In genomic region chr9:57999676-58000075, GRCm38 (mm10) we compare ENCODE assay signal across 21 mouse cellular contexts. TPM values are rescaled to one million over a fixed set of nuclear protein-coding genes. Genes with fewer than 3 reads are reported as not detected.
DNase-seq lines count a peak whose midpoint lies in the region; ATAC-seq and TF ChIP-seq lines count a peak whose summit lies in the region.
"Had no signal": no experiment of that assay in that cellular context is flagged by ENCODE, and none has a peak within 500 bp of the region (broad histone marks: within the 10 kb centered on the region; RNA-seq: fewer than 3 reads in every experiment).

No protein-coding gene starts in this region.

- no peak for TF ChIP-seq CTCF in forebrain, postnatal 0 days (IDR thresholded peaks at IDR 0.05; ENCODE audit: low read depth)
- no peak for TF ChIP-seq CTCF in lung, adult 2 months (IDR thresholded peaks at IDR 0.05; ENCODE audit: insufficient read depth, low read length)

- H3K9me3 ChIP-seq in forebrain, embryonic 14.5 days (replicated peaks; ENCODE audit: control insufficient read depth, low read length), result no peaks in the 10 kb centered on the region
- H3K9me3 ChIP-seq in forebrain, postnatal 0 days (ENCODE audit: low read length), result no peaks in the 10 kb centered on the region
- H3K9me3 ChIP-seq in limb, embryonic 15.5 days, result no peaks in the 10 kb centered on the region
- H3K9me3 ChIP-seq in limb, embryonic 10.5 days (replicated peaks), result no peaks in the 10 kb centered on the region
- H3K9me3 ChIP-seq: embryonic facial prominence, embryonic 13.5 days; forebrain, embryonic 12.5 days; hindbrain, embryonic 15.5 days; midbrain, embryonic 13.5 days had no signal

- H3K27me3 ChIP-seq in forebrain, embryonic 14.5 days (replicated peaks; ENCODE audit: control insufficient read depth, insufficient read depth, low read length), result peaks cover 3% of the 10 kb centered on the region; the same call in 1 of the 2 replicates
- H3K27me3 ChIP-seq in forebrain, postnatal 0 days (ENCODE audit: insufficient read depth, low read length), result no peaks in the 10 kb centered on the region
- peaks cover 30% of the 10 kb centered on the region for H3K27me3 ChIP-seq in limb, embryonic 15.5 days
- H3K27me3 ChIP-seq in limb, embryonic 10.5 days (ENCODE audit: low read depth, poor library complexity, severe bottlenecking), result peaks cover 53% of the 10 kb centered on the region

- DNase-seq in adrenal gland, adult 2 months, result peak; percentile 77
- DNase-seq in adrenal gland, adult 8-10 months, result no peak
- no peak for DNase-seq in forebrain, embryonic 14.5 days (ENCODE audit: low spot score)
- no peak for DNase-seq in forebrain, postnatal 0 days
- DNase-seq in limb, embryonic 10.5 days (ENCODE audit: low spot score), result no peak
- no peak for DNase-seq in lung, adult 2 months
- DNase-seq: embryo, embryonic 11 days; gastrocnemius, adult 2 months; layer of hippocampus, adult 9-11 months; liver, postnatal 0 days; lung, postnatal 10 days had no signal

- no peaks in the 10 kb centered on the region for H3K36me3 ChIP-seq in forebrain, embryonic 14.5 days (ENCODE audit: control insufficient read depth, insufficient read depth, low read length)
- H3K36me3 ChIP-seq in forebrain, postnatal 0 days (ENCODE audit: insufficient read depth), result no peaks in the 10 kb centered on the region
- H3K36me3 ChIP-seq in limb, embryonic 15.5 days, result no peaks in the 10 kb centered on the region
- H3K36me3 ChIP-seq in limb, embryonic 10.5 days, result no peaks in the 10 kb centered on the region
- H3K36me3 ChIP-seq: embryonic facial prominence, embryonic 13.5 days; forebrain, embryonic 12.5 days; hindbrain, embryonic 15.5 days; midbrain, embryonic 13.5 days had no signal

- peak overlapping the region; percentile 17; the same call in 1 of the 2 replicates for H3K9ac ChIP-seq in forebrain, embryonic 14.5 days (ENCODE audit: low read length)
- H3K9ac ChIP-seq in forebrain, postnatal 0 days, result no peak overlapping the region
- no peak overlapping the region for H3K9ac ChIP-seq in limb, embryonic 15.5 days
- H3K9ac ChIP-seq: embryonic facial prominence, embryonic 13.5 days; forebrain, embryonic 12.5 days; hindbrain, embryonic 15.5 days; liver, postnatal 0 days; midbrain, embryonic 13.5 days had no signal

- no peak for TF ChIP-seq POLR2A in lung, adult 2 months (IDR thresholded peaks at IDR 0.05; ENCODE audit: borderline replicate concordance, extremely low read depth, low read depth, low read length)

- no peak for ATAC-seq in forebrain, embryonic 14.5 days
- ATAC-seq in forebrain, postnatal 0 days, result no peak
- ATAC-seq in limb, embryonic 15.5 days (ENCODE audit: insufficient number of reproducible peaks, low FRiP score, low TSS enrichment, low read depth), result 0 out of 2 replicates have a peak, but pooled peaks have one; percentile 31
- no peak for ATAC-seq in activated CD4-positive, CD25-positive, alpha-beta regulatory T cell, adult 4 months
- ATAC-seq: intestine, embryonic 16.5 days; liver, postnatal 0 days; midbrain, embryonic 13.5 days had no signal

- H3K27ac ChIP-seq in forebrain, embryonic 14.5 days (ENCODE audit: low read depth, low read length), result no peak overlapping the region
- H3K27ac ChIP-seq in forebrain, postnatal 0 days (ENCODE audit: low read depth, low read length), result no peak overlapping the region
- no peak overlapping the region for H3K27ac ChIP-seq in limb, embryonic 15.5 days
- no peak overlapping the region for H3K27ac ChIP-seq in limb, embryonic 10.5 days
- H3K27ac ChIP-seq: embryonic facial prominence, embryonic 13.5 days; forebrain, embryonic 12.5 days; gastrocnemius, adult 2 months; hindbrain, embryonic 15.5 days; midbrain, embryonic 13.5 days had no signal

- H3K4me3 ChIP-seq in forebrain, embryonic 14.5 days (ENCODE audit: low read depth, low read length), result no peak overlapping the region
- no peak overlapping the region for H3K4me3 ChIP-seq in forebrain, postnatal 0 days (ENCODE audit: low read depth, low read length)
- no peak overlapping the region for H3K4me3 ChIP-seq in limb, embryonic 15.5 days
- H3K4me3 ChIP-seq in limb, embryonic 10.5 days, result no peak overlapping the region
- H3K4me3 ChIP-seq in lung, adult 2 months (replicated peaks; ENCODE audit: extremely low read depth, low read depth, low read length), result no peak overlapping the region
- H3K4me3 ChIP-seq: embryonic facial prominence, embryonic 13.5 days; erythroblast, embryonic 14.5 days; forebrain, embryonic 12.5 days; gastrocnemius, adult 2 months; hindbrain, embryonic 15.5 days; midbrain, embryonic 13.5 days had no signal

- 54% methylated on average over 2 of the region's 2 CpGs for WGBS in forebrain, embryonic 14.5 days
- WGBS in forebrain, postnatal 0 days, result 45% methylated on average over 2 of the region's 2 CpGs
- WGBS in limb, embryonic 15.5 days, result 45% methylated on average over 2 of the region's 2 CpGs
- WGBS in limb, embryonic 10.5 days, result 50% methylated on average over 2 of the region's 2 CpGs
- WGBS in lung, adult 2 months, result 47% methylated on average over 2 of the region's 2 CpGs

- no peak overlapping the region for H3K4me2 ChIP-seq in forebrain, embryonic 14.5 days (ENCODE audit: low read length)
- H3K4me2 ChIP-seq in forebrain, postnatal 0 days (ENCODE audit: low read depth), result no peak overlapping the region
- no peak overlapping the region for H3K4me2 ChIP-seq in limb, embryonic 15.5 days
- H3K4me2 ChIP-seq: embryonic facial prominence, embryonic 13.5 days; forebrain, embryonic 12.5 days; hindbrain, embryonic 15.5 days; midbrain, embryonic 13.5 days had no signal

- H3K4me1 ChIP-seq in forebrain, embryonic 14.5 days (ENCODE audit: control insufficient read depth, insufficient read depth, low read length), result no peaks in the 10 kb centered on the region
- no peaks in the 10 kb centered on the region for H3K4me1 ChIP-seq in forebrain, postnatal 0 days (ENCODE audit: insufficient read depth)
- peaks cover 17% of the 10 kb centered on the region for H3K4me1 ChIP-seq in limb, embryonic 15.5 days
- H3K4me1 ChIP-seq in limb, embryonic 10.5 days, result peaks cover 19% of the 10 kb centered on the region
- no peaks in the 10 kb centered on the region for H3K4me1 ChIP-seq in lung, adult 2 months (ENCODE audit: control insufficient read depth, insufficient read depth, low read length)

RNA-seq across cellular contexts. Expression of gene Cyp11a1, which starts 6.5 kb away (rescaled TPM):
- 1,000 to 10,000 TPM; 6,621 to 7,422 TPM for total RNA-seq in adrenal gland, adult 2 months (2021)
- polyA plus RNA-seq in adrenal gland, adult 2 months (2012; rRNA removed), result 1,463 and 1,873 TPM in 2 replicates
- 1,000 to 10,000 TPM; 7,138 to 8,839 (median 8,155) TPM for total RNA-seq in adrenal gland, adult 8-10 months (2022)
- polyA plus RNA-seq in forebrain, embryonic 14.5 days (2014; fragmentation: Nextera tagmentation; extraction: Ambion mirVana), result 0.15 and 0.54 TPM in 2 replicates
- total RNA-seq in forebrain, postnatal 0 days (2014; rRNA removed), result 0.29 and 1.2 TPM in 2 replicates
- polyA plus RNA-seq in forebrain, postnatal 0 days (2015; fragmentation: Nextera tagmentation; extraction: Ambion mirVana), result 0.77 and 0.88 TPM in 2 replicates
- 10.9 and 12.0 TPM in 2 replicates for polyA plus RNA-seq in limb, embryonic 15.5 days (2015; fragmentation: Nextera tagmentation; extraction: Ambion mirVana)
- 0.26 TPM in 1 of 2 replicates, not detected in the other for polyA plus RNA-seq in limb, embryonic 10.5 days (2016; fragmentation: Nextera tagmentation; extraction: Ambion mirVana)
- not detected for polyA plus RNA-seq in activated CD4-positive, CD25-positive, alpha-beta regulatory T cell, adult 4 months (2017; shearing (Covaris generic))
- 0.15 and 0.28 TPM in 2 replicates for polyA plus RNA-seq in lung, adult 2 months (2012; rRNA removed)
- total RNA-seq: heart, postnatal 25 days; liver, adult 2 months had no signal
- polyA plus RNA-seq: liver, adult 2 months had no signal

RNA-seq across cellular contexts. Expression of gene Sema7a, which starts 59.8 kb away (rescaled TPM):
- total RNA-seq in adrenal gland, adult 2 months (2021), result 10 to 100 TPM in 1 of 2 experiments, 1 to 10 TPM in 1; 8.2 to 17.0 TPM
- polyA plus RNA-seq in adrenal gland, adult 2 months (2012; rRNA removed), result 54.9 and 59.4 TPM in 2 replicates
- total RNA-seq in adrenal gland, adult 8-10 months (2022), result 10 to 100 TPM in 3 of 4 experiments, 1 to 10 TPM in 1; 9.5 to 23.8 (median 17.6) TPM
- polyA plus RNA-seq in forebrain, embryonic 14.5 days (2014; fragmentation: Nextera tagmentation; extraction: Ambion mirVana), result 3.6 and 6.2 TPM in 2 replicates
- total RNA-seq in forebrain, postnatal 0 days (2014; rRNA removed), result 27.2 and 43.0 TPM in 2 replicates
- polyA plus RNA-seq in forebrain, postnatal 0 days (2015; fragmentation: Nextera tagmentation; extraction: Ambion mirVana), result 2.4 and 3.2 TPM in 2 replicates
- 0.44 and 0.77 TPM in 2 replicates for polyA plus RNA-seq in limb, embryonic 15.5 days (2015; fragmentation: Nextera tagmentation; extraction: Ambion mirVana)
- 0.20 and 0.26 TPM in 2 replicates for polyA plus RNA-seq in limb, embryonic 10.5 days (2016; fragmentation: Nextera tagmentation; extraction: Ambion mirVana)
- under 1 TPM; 0.16 to 0.55 TPM for polyA plus RNA-seq in activated CD4-positive, CD25-positive, alpha-beta regulatory T cell, adult 4 months (2017; shearing (Covaris generic))
- polyA plus RNA-seq in lung, adult 2 months (2012; rRNA removed), result 69.3 and 90.1 TPM in 2 replicates
- polyA plus RNA-seq: liver, postnatal 0 days had no signal

Comparison
In these comparisons a context has a peak if more than half of its experiments do, and no peak if none do; other contexts are left out.
1. RNA of gene Cyp11a1, which starts 6.5 kb away (polyA plus RNA-seq): 1,463 to 1,873 TPM in adrenal gland, adult 2 months; 10.9 to 12.0 TPM in limb, embryonic 15.5 days, 0.77 to 0.88 TPM in forebrain, postnatal 0 days, 0.15 to 0.28 TPM in lung, adult 2 months, 0.26 TPM in limb, embryonic 10.5 days, 0.15 to 0.54 TPM in forebrain, embryonic 14.5 days and not detected in activated CD4-positive, CD25-positive, alpha-beta regulatory T cell, adult 4 months; every median in the first group is over 100 times any median in the second.